Mouse (Mus musculus): ENCODE measurements around the gene Tecpr1. TPM values are rescaled to one million over a fixed set of nuclear protein-coding genes. Genes with fewer than 3 reads are reported as not detected.

The Tecpr1 gene
- polyA plus RNA-seq (2014; fragmentation: Nextera tagmentation; extraction: Ambion mirVana): 13.3 and 16.6 TPM in 2 replicates

DNA sequence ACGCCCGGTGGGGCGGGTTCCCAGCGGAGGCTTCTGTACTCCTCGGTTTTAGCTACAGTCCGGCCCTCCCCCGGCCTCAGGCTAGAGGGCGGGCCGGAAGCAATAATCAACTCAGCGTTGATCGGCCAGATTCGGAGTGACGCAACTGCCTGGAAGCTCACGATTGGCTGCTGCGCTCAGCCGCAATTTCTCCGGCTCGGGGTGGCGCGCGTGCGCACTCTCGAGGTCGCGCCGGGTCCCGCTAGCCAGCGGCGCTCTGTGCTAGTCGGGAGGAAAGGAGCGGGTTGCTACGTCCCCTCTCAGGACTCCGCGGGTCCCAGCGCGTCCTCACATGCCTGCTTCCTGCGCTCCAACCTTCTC lies at the start of gene Tecpr1:
Gene Tecpr1 (minus strand): TSS at position 113 of the 360 bp plus-strand sequence.
- DNase-seq (ENCODE audit: low spot score) (peak; percentile 94), ATAC-seq (ENCODE audit: low FRiP score) (peak; percentile 97)
- Histone ChIP-seq H3K27ac (ENCODE audit: low read depth, low read length) (peak within 1 kb of the TSS; percentile 40), H3K4me2 (replicated peaks; ENCODE audit: low read depth, low read length) (peak within 1 kb of the TSS; percentile 83), H3K9ac (ENCODE audit: low read depth, low read length) (peak within 1 kb of the TSS; percentile 63), H3K9me3 (ENCODE audit: control insufficient read depth, low read length) (no peaks in the 10 kb centered on the region), H3K27me3 (ENCODE audit: control insufficient read depth, insufficient read depth, low read length) (no peaks in the 10 kb centered on the region), H3K4me1 (replicated peaks; ENCODE audit: control insufficient read depth, insufficient read depth, low read length) (peaks cover 5% of the 10 kb centered on the region), H3K36me3 (ENCODE audit: control insufficient read depth, insufficient read depth, low read length) (no peaks in the 10 kb centered on the region), H3K4me3 (ENCODE audit: low read depth, low read length) (peak within 1 kb of the TSS; percentile 75)
- under 1% methylated on average over 36 of the region's 37 CpGs for WGBS

- 74% methylated on average over 5 of the region's 5 CpGs for WGBS
- H3K9me3 ChIP-seq (ENCODE audit: control insufficient read depth, low read length): no peaks in the 10 kb centered on the region
- ATAC-seq (ENCODE audit: low FRiP score) (no peak), DNase-seq (ENCODE audit: low spot score) (no peak)
- no peaks in the 10 kb centered on the region for H3K27me3 ChIP-seq (ENCODE audit: control insufficient read depth, insufficient read depth, low read length)
- H3K4me2 ChIP-seq (replicated peaks; ENCODE audit: low read depth, low read length): no peak overlapping the region
- H3K36me3 ChIP-seq (ENCODE audit: control insufficient read depth, insufficient read depth, low read length): 0 out of 2 replicates have a peak, but pooled peaks cover 3% of the 10 kb centered on the region
- H3K9ac ChIP-seq (ENCODE audit: low read depth, low read length): no peak overlapping the region
- no peak overlapping the region for H3K27ac ChIP-seq (ENCODE audit: low read depth, low read length)
- no peak overlapping the region for H3K4me3 ChIP-seq (ENCODE audit: low read depth, low read length)
- no peaks in the 10 kb centered on the region for H3K4me1 ChIP-seq (replicated peaks; ENCODE audit: control insufficient read depth, insufficient read depth, low read length)
Measured at GRCm38 (mm10) chr5:144271772-144272171, 48.4 kb upstream of the Tecpr1 start.

GRCm38 (mm10) chr5:144271118-144271517 lies 47.7 kb upstream of the Tecpr1 start:
- WGBS: 80% methylated on average over 3 of the region's 3 CpGs
- Histone ChIP-seq H3K27ac (ENCODE audit: low read depth, low read length) (no peak overlapping the region), H3K9me3 (ENCODE audit: control insufficient read depth, low read length) (no peaks in the 10 kb centered on the region), H3K4me3 (ENCODE audit: low read depth, low read length) (no peak overlapping the region), H3K4me1 (replicated peaks; ENCODE audit: control insufficient read depth, insufficient read depth, low read length) (no peaks in the 10 kb centered on the region), H3K27me3 (ENCODE audit: control insufficient read depth, insufficient read depth, low read length) (no peaks in the 10 kb centered on the region), H3K4me2 (replicated peaks; ENCODE audit: low read depth, low read length) (no peak overlapping the region), H3K9ac (ENCODE audit: low read depth, low read length) (no peak overlapping the region), H3K36me3 (ENCODE audit: control insufficient read depth, insufficient read depth, low read length) (0 out of 2 replicates have a peak, but pooled peaks cover 3% of the 10 kb centered on the region)
- no peak for ATAC-seq (ENCODE audit: low FRiP score)
- no peak for DNase-seq (ENCODE audit: low spot score)

DNA sequence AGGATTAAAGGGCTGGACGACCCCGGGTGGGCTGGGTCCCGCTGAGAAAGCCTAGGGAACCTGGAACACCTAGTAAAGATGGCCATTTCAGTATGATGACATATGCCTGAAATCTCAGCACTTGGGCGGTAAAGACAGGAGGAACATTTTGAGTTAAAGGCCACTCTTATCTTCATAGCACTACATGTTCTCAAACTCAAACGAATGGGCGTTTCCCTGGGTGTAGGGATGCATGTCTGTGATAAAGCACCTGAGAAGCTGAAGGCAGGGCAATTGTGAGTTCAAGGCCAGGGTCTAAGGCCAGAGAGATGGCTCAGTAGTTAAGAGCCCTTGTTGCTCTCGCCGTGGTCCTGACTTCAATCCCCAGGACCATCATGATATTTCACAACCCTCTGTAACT lies 47.0 kb upstream of the Tecpr1 start:
- no peaks in the 10 kb centered on the region for H3K4me1 ChIP-seq (replicated peaks; ENCODE audit: control insufficient read depth, insufficient read depth, low read length)
- H3K36me3 ChIP-seq (ENCODE audit: control insufficient read depth, insufficient read depth, low read length): 0 out of 2 replicates have a peak, but pooled peaks cover 3% of the 10 kb centered on the region
- no peak for ATAC-seq (ENCODE audit: low FRiP score)
- H3K27me3 ChIP-seq (ENCODE audit: control insufficient read depth, insufficient read depth, low read length): no peaks in the 10 kb centered on the region
- WGBS: 94% methylated on average over 8 of the region's 8 CpGs
- H3K9ac ChIP-seq (ENCODE audit: low read depth, low read length): no peak overlapping the region
- H3K27ac ChIP-seq (ENCODE audit: low read depth, low read length): no peak overlapping the region
- DNase-seq (ENCODE audit: low spot score): no peak
- no peak overlapping the region for H3K4me3 ChIP-seq (ENCODE audit: low read depth, low read length)
- no peak overlapping the region for H3K4me2 ChIP-seq (replicated peaks; ENCODE audit: low read depth, low read length)
- H3K9me3 ChIP-seq (ENCODE audit: control insufficient read depth, low read length): no peaks in the 10 kb centered on the region

DNA sequence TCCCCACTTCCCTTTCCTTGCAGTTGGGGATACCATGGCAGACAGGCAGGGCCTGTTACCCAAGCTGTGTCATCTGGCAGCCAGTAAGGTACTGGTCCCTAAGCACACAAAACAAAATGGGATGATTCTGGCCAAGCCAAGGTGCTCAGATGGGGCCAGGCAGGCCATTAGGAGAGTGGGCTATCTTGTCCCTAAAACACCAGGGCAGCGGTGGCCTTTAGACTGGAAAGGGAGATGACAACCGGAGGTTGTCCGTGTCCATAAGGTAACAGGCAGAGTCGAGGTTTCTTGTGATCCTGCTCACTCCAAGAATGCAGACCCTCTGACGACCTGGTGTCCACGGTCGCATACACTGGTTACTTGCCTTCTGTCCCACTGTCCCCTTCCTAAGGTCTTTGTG lies 46.5 kb upstream of the Tecpr1 start:
- Histone ChIP-seq H3K27ac (ENCODE audit: low read depth, low read length) (no peak overlapping the region), H3K27me3 (ENCODE audit: control insufficient read depth, insufficient read depth, low read length) (no peaks in the 10 kb centered on the region), H3K4me3 (ENCODE audit: low read depth, low read length) (no peak overlapping the region), H3K4me2 (replicated peaks; ENCODE audit: low read depth, low read length) (no peak overlapping the region), H3K9ac (ENCODE audit: low read depth, low read length) (no peak overlapping the region), H3K9me3 (ENCODE audit: control insufficient read depth, low read length) (no peaks in the 10 kb centered on the region), H3K4me1 (replicated peaks; ENCODE audit: control insufficient read depth, insufficient read depth, low read length) (no peaks in the 10 kb centered on the region), H3K36me3 (ENCODE audit: control insufficient read depth, insufficient read depth, low read length) (0 out of 2 replicates have a peak, but pooled peaks cover 3% of the 10 kb centered on the region)
- 90% methylated on average over 7 of the region's 7 CpGs for WGBS
- DNase-seq (ENCODE audit: low spot score): no peak
- no peak for ATAC-seq (ENCODE audit: low FRiP score)

- WGBS: 86% methylated on average over 8 of the region's 8 CpGs
- no peaks in the 10 kb centered on the region for H3K27me3 ChIP-seq (ENCODE audit: control insufficient read depth, insufficient read depth, low read length)
Measured at GRCm38 (mm10) chr5:144267535-144268241, 44.3 kb upstream of the Tecpr1 start.

GRCm38 (mm10) chr5:144263496-144263895 lies 40.1 kb upstream of the Tecpr1 start:
- Histone ChIP-seq H3K27me3 (ENCODE audit: control insufficient read depth, insufficient read depth, low read length) (no peaks in the 10 kb centered on the region), H3K4me1 (replicated peaks; ENCODE audit: control insufficient read depth, insufficient read depth, low read length) (peaks cover 3% of the 10 kb centered on the region), H3K4me3 (ENCODE audit: low read depth, low read length) (no peak overlapping the region), H3K9ac (ENCODE audit: low read depth, low read length) (no peak overlapping the region), H3K9me3 (ENCODE audit: control insufficient read depth, low read length) (no peaks in the 10 kb centered on the region), H3K27ac (ENCODE audit: low read depth, low read length) (no peak overlapping the region), H3K36me3 (ENCODE audit: control insufficient read depth, insufficient read depth, low read length) (0 out of 2 replicates have a peak, but pooled peaks cover 3% of the 10 kb centered on the region), H3K4me2 (replicated peaks; ENCODE audit: low read depth, low read length) (no peak overlapping the region)
- DNase-seq (ENCODE audit: low spot score) (no peak), ATAC-seq (ENCODE audit: low FRiP score) (no peak)
- 89% methylated on average over 13 of the region's 13 CpGs for WGBS

More at GRCm38 (mm10) chr5:144267535-144268241, 44.3 kb upstream of the Tecpr1 start:
- 0 out of 2 replicates have a peak, but pooled peaks cover 3% of the 10 kb centered on the region for H3K36me3 ChIP-seq (ENCODE audit: control insufficient read depth, insufficient read depth, low read length)
- H3K9ac ChIP-seq (ENCODE audit: low read depth, low read length): no peak overlapping the region
- H3K9me3 ChIP-seq (ENCODE audit: control insufficient read depth, low read length): no peaks in the 10 kb centered on the region
- ATAC-seq (ENCODE audit: low FRiP score): no peak
- no peak overlapping the region for H3K4me3 ChIP-seq (ENCODE audit: low read depth, low read length)
- no peak overlapping the region for H3K27ac ChIP-seq (ENCODE audit: low read depth, low read length)
- no peak overlapping the region for H3K4me2 ChIP-seq (replicated peaks; ENCODE audit: low read depth, low read length)
- no peak for DNase-seq (ENCODE audit: low spot score)
- no peaks in the 10 kb centered on the region for H3K4me1 ChIP-seq (replicated peaks; ENCODE audit: control insufficient read depth, insufficient read depth, low read length)

DNA sequence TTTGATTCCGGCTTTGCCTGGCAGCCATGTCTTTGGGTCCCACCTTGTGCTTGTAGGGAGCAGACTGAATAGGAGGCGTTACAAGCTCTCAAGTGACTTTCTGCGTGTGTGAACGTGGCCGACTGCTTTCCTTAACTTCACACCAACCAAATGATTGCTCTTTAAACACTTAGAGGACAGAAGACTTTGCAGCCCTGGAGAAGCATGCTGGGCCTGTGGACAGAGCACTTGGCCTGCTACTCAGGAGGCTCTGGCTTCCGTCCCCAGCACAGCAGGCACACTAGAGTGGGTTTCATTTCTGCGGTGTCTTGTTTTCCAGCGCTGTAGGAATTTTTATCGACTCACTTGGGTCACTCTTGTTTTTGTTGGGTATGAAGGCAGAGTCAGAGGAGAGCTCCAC lies 39.7 kb upstream of the Tecpr1 start:
- no peak overlapping the region for H3K9ac ChIP-seq (ENCODE audit: low read depth, low read length)
- no peak overlapping the region for H3K4me2 ChIP-seq (replicated peaks; ENCODE audit: low read depth, low read length)
- 0 out of 2 replicates have a peak, but pooled peaks cover under 1% of the 10 kb centered on the region for H3K36me3 ChIP-seq (ENCODE audit: control insufficient read depth, insufficient read depth, low read length)
- WGBS: 77% methylated on average over 9 of the region's 9 CpGs
- no peaks in the 10 kb centered on the region for H3K9me3 ChIP-seq (ENCODE audit: control insufficient read depth, low read length)
- H3K4me3 ChIP-seq (ENCODE audit: low read depth, low read length): no peak overlapping the region
- H3K4me1 ChIP-seq (replicated peaks; ENCODE audit: control insufficient read depth, insufficient read depth, low read length): peaks cover 7% of the 10 kb centered on the region
- no peaks in the 10 kb centered on the region for H3K27me3 ChIP-seq (ENCODE audit: control insufficient read depth, insufficient read depth, low read length)
- DNase-seq (ENCODE audit: low spot score): no peak
- no peak for ATAC-seq (ENCODE audit: low FRiP score)
- H3K27ac ChIP-seq (ENCODE audit: low read depth, low read length): no peak overlapping the region

DNA sequence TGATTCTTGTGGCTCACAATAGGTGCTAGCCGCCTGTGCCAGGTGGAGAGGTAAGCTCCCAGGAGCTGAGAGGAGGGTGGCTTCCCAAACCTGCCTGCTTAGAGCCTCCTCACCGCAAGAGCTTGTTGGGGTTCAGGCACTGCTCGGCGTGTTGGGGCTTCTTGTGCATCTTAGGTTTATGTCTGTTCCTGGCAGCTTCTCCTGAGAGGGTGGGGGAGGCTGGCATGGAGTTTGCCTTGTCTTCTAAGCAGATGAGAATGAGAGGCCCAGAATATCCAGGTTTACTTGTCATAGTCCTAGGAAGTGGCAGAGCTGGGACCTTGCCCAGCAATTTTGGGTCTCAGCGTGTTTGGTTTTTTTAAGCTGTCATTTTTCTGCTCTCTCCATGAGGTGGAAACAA lies 38.4 kb upstream of the Tecpr1 start:
- ATAC-seq (ENCODE audit: low FRiP score) (no peak), DNase-seq (ENCODE audit: low spot score) (no peak)
- Histone ChIP-seq H3K4me3 (ENCODE audit: low read depth, low read length) (no peak overlapping the region), H3K27ac (ENCODE audit: low read depth, low read length) (no peak overlapping the region), H3K9me3 (ENCODE audit: control insufficient read depth, low read length) (no peaks in the 10 kb centered on the region), H3K4me1 (replicated peaks; ENCODE audit: control insufficient read depth, insufficient read depth, low read length) (peaks cover 16% of the 10 kb centered on the region), H3K4me2 (replicated peaks; ENCODE audit: low read depth, low read length) (no peak overlapping the region), H3K9ac (ENCODE audit: low read depth, low read length) (no peak overlapping the region), H3K36me3 (ENCODE audit: control insufficient read depth, insufficient read depth, low read length) (no peaks in the 10 kb centered on the region), H3K27me3 (ENCODE audit: control insufficient read depth, insufficient read depth, low read length) (no peaks in the 10 kb centered on the region)
- WGBS: 90% methylated on average over 5 of the region's 5 CpGs

Data from hindbrain, embryonic 11.5 days (tissue).